Mouse (Mus musculus): Measurements from ENCODE around the gene Rflna.

Gene Rflna

DNA sequence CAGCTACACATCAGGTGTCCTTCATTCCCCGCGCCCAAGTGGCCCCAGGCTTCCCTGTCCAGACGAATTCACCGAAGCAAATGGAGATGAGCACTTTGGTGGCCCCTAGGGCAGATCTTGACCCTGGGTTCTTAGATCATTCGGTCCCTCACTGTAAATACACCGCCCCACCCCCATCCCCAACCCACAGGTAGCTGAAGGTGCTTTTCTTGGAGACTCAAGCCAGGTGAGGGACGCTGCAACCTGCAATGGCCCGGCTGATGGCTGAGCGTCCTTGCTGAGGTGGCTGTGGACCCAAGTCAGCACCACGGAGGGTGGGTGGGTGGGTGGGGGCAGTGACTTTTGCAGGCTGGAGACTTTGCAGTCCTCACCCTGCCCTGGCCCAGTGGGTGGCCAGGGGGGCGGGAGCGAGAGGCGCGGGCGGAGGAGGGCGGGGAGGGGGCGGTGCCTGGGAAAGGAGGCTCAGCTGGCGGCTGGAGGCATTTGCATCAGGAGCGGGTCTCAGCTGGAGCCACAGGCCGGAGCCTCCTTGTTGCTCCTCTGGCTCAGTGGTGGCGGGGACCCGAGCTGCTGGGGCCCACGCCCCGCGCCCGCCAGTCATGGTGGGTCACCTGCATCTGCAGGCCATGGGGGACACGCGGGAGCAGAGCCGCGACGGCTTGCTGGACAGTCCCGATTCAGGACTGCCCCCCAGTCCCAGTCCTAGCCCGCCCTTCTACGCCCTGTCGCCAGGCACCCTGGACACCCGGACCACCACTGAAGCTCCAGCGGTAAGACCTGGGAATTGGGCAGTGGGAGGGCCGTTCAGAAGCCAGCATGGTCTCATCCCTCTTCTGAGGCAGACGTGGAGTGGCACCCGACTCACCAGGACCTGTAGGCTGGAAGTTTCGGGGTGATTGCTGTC is at the start of gene Rflna:
Gene Rflna, plus strand, starts transcription at position 253 of the 904 bp plus-strand sequence.
- no peak for DNase-seq (ENCODE audit: low spot score)

DNA sequence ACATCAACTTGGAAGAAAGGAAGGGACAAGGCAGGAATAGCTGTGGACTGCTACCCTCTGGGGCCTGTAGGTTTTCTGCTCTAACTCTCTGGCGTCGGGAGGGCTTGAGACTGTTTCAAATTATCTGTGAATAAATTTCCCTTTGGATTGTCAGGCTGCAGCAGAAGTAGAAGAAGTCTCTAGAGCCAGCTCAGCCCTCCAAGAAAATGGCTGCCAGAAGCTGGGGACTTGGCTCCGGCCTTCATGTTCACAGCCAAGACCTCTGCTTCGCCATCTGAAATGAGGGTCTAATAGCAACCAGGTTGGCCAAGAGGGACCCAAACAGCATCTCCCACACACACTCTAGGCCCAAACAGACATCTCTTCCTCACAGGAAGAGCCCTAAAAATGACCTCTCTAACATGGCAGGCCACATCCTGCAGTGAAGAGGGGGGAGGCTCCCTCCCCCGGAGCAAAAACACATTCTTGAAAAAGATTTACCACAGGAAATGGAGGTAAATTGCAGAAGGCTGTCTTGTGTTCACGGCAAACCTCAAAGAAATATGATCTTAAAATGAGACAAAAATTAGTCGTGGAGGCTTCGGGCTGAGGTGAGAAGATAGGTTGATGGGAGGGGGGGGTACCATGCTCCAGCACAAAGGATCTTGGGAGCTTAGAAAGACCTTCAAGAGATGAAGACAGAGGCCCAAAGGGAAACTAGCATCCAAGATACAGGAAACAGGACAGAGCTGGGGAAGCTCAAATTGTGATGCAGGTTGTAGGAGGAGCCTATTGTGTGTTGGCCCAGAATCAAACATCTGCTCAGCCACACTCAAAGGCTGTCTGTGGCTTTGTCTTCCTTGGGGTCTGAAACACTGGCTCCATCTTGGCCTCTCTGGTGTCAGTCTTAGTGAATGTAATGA is 48.4 kb upstream of the Rflna start:
- no peak for DNase-seq (ENCODE audit: low spot score)

DNA sequence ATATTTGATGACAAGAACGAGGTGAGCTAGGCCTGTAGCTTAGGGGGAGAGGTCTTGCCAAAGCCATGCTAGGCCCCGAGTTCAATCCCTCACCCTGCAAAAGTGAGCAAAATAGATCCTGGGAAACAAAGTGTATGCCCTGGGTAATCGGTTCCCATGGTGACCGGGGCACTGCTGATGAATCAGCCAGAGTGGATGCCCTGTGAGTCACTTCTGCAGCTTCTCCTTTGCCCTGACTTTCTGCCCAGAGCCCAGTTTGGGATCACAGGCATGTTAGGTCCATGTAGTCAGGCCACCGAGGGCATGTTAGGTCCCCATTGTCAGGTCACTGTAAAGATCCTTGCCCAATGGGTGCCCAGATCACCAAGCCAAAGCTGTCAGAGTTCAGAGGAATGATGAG is 45.5 kb upstream of the Rflna start:
- peak; percentile 77 for DNase-seq (ENCODE audit: low spot score)

DNA sequence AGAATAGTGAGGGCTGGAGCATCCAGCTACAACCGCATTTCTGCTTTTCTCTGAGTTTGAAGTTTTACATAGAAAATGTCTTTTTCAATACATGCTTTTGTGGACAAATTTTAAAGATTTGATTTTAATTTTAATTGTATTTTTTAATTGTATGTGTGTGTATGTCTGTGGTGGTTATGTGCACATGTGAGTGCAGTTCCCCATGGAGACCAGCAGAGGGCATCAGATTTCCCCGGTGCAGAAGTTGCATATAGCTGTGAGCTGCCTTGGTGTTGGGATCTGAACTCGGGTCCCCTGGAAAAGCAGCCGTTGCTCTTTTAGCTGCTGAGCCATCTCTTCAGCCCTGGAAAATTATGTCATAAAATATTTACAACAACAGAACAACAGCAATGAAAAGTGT is 43.9 kb upstream of the Rflna start:
- DNase-seq (ENCODE audit: low spot score) = no peak

DNA sequence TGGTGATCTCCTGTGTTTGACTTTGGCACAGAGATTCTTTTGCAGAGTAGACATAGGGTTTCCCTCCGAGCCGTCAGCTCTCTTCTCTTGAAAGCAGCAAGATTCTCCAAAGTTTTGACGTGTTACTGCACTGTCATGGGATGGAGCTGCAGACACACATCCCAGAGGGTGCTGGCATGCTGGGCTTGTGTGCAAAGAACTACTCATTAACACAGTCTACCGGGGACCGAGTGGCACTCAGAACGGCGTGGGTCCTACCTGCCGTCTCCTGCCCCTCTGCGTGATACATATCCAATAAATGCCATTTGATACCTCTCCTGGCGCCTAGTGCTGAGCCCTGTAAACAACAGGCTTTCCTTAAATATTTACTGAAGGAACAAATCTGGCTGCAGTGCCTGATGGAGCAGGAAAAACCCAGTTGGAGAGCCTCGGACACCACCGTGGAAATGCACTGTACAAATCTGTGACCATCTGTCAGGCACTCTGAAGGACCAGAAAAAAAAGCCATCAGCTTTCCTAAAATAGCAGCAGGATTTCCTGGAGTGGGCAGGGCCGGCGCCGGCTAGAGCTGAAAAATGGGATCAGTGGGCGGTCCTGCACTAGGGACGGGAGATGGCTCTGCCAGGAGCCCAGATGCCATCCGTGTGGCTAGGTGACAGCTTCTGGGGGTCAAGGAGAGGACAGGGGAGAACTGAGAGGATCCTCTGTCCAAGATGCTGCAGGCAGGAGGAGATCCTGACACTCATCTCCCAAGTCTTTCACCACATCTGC is 42.7 kb upstream of the Rflna start:
- DNase-seq (ENCODE audit: low spot score) = peak; percentile 58

DNA sequence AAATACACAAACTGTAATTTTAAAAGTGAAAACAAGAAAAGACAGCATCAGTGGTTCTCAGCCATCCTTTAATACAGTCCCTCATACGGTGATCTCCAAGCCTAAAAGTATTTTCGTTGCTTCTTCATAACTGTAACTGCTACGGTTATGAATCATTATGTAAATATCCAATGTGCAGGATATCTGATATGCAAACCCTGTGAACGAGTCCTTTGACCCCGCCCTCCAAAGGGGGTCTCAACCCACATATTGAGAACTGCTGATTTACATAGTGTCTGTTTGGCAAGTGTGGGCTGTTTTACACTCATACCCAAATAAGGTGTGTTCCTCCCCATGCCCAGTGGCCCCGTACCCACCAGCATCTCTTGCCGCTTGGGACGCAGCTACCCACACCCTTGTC is 41.6 kb upstream of the Rflna start:
- DNase-seq (ENCODE audit: low spot score) = no peak

DNA sequence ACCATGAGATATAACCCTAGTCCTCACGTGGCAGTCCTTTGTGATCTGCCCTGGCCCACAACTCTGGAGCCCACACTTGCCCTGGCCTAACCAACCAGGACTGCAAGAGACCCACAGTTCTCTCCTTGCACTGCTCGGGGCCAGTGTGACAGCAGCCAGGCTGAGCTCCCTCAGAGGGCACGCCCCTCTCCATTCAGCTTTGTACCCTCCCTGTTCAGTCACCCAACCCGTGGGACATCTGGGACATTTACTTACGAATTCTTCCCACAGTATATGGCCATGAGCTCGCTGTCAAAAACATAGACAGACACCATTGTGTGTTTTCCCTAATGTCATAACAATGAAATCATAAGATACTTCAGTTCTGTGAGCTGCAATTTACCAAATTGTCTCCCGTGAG is 40.3 kb upstream of the Rflna start:
- DNase-seq (ENCODE audit: low spot score) = no peak

DNA sequence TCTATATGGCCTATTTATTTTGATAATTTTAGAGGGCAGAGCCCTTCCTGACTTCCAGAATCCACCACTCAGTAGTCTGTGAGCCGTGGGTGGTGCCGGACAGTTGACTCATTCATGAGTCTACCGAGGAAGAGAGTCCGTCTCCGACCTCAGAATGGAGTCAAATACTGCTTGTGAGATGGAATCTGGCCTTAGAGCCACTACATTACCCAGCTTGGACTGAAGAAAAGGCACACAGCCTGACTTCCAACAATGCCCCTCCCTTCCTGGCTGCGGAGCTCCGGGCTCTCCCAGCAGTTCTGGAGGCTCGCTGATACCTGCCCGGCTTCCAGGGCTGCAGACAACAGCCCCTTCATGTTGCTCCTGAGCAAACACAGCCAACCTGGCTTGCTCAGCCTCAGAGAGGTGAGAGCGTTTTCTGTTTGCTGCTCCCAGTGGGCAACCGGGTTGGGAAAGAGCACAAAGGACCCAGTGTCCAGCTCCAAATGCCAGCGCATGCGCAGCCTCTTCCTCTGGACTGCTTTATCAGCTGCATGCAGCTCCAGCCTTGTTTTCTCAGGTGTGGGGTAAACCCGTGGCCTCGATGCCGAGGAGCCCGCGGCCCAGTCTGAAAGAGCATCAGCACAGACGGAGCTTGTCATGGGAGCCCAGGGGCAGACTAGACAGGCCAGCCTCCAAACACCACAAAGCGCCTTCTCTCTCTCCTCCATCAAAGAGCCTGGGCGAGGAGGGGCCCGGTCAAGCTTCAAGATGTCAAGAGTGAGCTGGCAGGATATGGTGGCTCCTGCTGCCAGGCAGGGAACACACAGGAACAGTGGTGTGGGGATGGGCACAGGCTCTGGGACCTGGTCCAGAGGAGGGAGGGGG is 39.0 kb upstream of the Rflna start:
- peak; percentile 5 for DNase-seq (ENCODE audit: low spot score)

DNA sequence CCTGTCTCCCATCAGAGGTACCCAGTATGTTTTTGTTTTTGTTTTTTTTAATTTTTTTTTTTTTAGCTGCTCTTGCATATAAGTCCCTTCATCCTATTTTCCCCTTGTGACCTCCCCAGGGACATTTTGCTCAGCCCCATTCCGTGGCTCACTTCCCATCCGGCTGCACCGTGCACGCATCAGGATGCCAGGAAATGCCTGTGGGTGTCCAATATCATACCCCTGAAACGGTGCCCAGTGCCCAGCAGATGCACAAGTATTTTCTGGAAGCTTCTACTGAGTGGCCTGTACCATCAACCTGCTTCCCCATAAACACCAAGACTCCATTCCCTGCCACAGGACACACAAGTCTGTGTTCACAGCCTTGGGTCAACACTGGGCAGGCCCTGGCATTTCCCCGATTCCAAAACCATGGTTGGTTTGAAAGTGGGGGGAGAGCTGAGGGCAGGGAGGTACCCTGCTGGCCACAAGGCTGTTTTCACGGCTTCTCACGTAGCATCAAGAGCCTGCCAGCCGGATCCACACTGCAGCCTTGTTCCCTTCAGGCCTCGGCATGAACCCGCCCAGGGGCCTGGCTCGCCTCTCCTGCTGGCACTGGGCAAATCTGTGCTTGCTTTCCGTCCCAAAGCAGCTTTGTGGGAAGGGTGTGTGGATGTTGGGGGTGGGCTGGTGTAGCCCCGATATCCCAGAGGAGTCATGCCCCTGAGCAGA is 36.2 kb upstream of the Rflna start:
- no peak for DNase-seq (ENCODE audit: low spot score)

DNA sequence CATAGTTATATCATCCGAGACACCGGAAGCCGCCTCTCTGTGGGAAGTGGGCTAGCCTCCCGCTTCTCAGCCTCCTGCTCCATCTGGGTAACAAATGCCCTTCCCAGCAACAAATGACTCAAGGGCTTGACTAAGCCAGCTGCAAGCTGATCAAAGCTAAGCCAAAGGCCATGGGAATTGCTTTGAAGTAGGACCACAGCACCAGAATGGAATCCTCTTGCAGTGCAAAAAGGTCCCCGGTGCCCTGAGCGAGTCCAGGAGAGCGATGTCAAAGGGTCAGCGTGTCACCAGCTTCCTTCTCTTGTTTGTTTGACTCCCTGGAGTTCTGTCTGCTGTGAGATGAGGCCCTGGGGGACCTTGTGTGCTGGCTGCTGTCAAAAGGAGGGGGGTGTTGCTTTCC is 33.2 kb upstream of the Rflna start:
- DNase-seq (ENCODE audit: low spot score) = peak; percentile 14

DNA sequence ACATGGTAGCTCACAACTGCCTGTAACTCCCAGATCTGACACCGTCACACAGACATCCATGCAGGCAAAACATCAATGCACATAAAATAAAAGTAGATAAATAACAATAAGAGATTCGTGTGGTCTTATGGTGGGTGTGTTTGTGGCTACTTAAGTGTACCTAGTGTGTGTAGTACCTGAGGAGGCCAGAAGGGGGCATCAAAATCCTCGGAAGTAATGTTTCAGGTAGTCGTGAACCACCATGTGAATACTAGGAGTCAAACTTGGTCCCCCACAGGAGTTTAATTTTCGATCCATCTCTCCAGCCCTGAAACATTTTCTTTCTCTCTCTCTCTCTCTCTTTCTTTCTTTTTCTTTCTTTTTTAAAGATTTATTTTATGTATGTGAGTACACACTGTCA is 16.8 kb upstream of the Rflna start:
- DNase-seq (ENCODE audit: low spot score) = no peak

DNA sequence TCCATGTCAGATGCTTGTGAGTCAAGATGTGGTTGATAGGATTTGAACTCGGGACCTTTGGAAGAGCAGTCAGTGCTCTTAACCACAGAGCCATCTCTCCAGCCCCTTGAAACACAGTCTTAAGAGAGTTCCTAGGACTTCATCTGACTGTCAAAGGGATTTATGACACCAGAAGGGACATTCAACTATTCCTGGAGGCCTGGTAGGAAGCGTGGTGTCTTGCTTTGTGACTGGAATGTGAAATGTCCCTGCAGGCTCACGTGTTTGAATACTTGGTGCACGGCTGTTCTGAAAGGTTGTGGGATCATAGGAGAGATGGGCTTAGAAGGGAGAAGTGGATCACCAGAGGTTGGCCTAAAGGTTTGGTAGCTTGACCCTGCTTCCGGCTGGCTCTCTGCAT is 16.4 kb upstream of the Rflna start:
- no peak for DNase-seq (ENCODE audit: low spot score)

DNA sequence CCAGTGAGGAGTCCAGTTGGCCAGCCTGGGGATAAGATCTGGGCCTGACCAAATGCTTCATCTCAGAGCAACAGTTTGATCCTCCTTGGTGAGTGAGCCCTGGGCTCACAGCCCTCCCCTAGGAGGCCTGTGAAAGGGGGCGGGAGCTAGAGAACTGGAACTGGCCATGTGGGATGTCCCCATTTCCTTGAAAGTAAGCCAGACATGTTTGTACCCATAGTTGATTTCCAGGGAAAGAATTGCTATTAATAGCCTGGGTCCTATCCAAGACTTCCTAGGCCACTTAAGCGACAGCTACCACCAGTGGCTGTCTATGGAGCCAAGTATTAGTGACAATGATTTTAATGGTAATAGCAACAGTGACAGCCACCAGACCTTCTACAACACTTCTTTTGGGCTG is 13.3 kb upstream of the Rflna start:
- peak; percentile 81 for DNase-seq (ENCODE audit: low spot score)

DNA sequence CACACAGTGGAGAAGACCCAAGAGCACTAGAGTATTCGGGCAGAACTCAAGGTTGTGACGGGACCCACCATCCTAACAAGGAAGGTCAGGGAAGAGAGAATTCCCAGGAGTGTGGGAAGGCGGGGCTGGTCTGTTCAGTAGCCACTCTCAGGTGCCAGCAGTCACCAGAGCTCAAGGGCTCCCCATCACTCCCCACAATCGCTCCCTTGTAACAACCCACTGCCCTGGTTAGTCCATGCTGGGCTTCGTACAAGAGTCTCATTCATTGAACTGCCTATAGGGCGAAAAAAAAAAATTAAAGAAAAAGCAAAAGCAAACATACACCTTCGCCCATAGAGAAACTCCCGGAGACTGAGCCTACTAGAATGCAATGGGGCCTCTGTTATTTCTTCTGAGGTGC is 10.7 kb upstream of the Rflna start:
- DNase-seq (ENCODE audit: low spot score) = no peak

DNA sequence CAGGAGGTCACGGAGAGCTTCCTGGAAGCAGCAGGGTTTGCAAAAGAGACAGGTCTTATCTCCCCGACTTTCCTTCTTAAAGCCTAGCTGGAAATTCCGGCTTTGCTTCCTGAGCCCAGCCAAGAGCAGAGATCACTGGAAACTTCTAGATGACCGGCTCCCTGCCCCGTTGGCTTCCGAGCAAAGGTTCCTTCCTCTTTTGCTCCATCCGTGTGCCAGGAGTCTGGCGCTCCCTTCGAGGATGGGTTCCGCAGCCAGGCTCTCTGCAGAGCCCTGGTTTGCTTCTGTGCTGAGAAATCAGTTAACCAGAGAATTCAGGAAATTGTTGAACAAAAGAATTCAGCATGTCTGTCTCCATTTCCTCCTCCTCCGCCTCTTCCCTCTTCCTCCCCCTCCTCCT is 10.1 kb upstream of the Rflna start:
- DNase-seq (ENCODE audit: low spot score) = no peak

DNA sequence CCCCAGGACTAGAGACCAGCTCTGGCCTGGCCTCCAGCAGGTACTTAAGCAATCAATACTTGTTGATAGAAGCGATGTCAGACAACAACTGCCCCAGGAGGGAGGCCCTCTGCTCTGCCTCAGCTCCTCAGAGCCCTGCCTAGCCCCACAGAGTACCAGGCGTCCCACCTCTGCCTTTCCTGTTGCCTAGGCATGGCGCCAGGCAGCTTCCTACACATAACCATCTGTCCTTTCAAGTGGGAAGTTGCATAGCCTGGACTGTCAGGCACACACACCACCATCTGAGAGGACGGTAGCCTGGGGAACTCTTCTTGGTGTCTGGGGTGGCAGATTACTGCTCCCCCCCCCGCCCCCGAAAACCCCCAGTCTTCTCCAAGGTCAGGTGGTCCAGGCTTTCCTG is 6.2 kb upstream of the Rflna start:
- DNase-seq (ENCODE audit: low spot score) = no peak

DNA sequence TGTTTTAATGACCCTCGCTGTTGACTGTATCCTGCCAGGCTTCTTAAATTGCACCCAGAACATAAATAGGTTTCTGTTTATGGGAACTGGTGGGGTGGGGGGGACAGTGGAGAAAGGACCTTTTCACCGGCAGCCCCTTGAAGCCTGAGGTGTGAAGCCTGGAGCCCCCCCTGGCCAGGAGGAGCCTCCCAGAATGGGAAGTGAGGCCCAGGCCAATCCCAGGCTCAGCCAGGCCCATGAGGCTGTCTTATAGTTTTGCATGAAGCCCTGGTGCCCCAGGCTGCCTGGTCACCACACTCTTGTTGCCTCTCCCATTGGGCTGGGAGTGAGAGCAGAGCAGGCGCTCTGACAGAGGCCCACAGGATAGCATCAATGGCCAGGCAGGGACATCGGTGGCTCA is 5.1 kb upstream of the Rflna start:
- no peak for DNase-seq (ENCODE audit: low spot score)

DNA sequence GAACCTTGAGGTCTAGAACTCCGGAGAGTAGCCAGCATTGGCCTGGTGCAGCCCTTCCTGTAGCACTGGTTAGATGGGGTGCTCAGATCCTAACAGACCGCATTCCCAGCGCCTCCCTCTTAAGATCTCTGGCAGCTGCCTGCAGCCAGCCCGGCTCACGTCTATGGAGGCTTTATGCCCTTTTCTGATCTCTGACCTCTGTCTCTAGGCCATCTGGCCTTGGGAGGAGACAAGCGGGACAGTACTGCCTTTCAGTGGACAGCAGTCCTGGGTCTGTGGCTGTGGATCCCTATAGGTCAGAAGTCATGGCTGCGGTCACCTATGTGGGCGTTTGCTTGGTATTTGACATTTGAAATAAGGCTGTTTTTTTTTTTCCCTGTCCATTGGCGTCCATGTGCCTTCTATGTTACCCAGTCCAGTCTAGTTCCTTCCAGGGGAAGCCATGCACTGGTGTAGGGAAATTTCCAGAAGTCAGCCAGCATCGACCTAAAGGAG is 2.2 kb upstream of the Rflna start:
- peak; percentile 17 for DNase-seq (ENCODE audit: low spot score)

DNA sequence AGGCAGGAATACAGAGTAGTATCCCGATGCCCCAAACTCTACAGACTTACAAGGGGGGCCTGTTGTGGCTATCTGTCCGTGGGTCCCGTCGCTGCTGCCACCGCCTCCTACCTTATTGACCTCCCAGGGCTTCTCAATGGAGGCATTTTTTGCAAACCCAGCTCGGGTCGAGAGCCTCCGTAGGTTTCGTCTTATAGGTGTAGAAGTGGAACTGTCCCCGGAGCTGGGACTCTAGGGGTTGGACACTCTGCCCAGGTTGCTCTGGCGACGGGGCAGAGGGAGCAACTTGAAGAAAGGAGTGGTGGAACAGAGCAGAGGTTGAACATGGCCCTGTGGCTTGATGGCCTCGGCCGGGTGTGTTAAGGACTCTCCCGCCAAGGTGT is 843 bp downstream of the Rflna start:
- DNase-seq (ENCODE audit: low spot score) = no peak

DNA sequence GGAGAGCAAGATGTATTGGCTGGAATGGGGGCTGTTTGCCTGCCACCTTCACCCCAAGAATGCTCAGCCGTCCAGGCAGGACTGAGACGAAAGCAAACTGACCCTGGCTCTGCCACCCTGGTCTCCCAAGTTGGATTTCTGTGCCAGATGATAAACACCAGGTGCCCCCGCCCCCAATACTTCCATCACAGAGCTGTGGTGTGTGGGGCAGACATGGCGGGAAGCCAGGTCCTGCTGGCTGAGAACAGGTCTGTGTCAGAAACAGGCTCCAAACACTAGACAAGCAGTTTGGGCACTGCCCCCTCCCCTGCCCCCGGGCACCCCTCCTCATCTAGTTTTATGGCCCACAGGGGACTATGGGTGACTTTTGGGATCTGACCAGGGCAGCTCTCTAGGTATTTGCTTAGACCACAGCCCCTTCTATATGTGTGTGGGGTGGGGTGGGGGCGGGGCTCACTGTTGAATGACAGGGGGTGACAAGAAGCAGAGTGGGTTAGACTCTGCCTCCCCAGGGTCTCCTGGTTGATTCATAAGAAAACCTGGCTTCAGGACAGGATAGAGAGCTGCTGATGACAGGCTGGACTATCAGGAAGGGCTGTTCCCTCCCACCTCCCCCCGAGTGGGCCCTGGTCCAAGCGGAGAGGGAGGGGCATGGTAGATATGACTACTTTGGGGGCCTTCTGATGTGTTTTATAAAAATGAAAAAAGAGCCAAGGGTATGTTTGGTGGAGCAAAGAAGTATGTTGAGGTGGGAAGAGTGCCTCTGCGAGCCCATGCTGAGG is 3.0 kb downstream of the Rflna start:
- DNase-seq (ENCODE audit: low spot score) = no peak

Measured in adipocyte (in vitro differentiated cells).